Mouse (Mus musculus): Measurements from ENCODE around the gene Mycbp2.

Gene Mycbp2

DNA sequence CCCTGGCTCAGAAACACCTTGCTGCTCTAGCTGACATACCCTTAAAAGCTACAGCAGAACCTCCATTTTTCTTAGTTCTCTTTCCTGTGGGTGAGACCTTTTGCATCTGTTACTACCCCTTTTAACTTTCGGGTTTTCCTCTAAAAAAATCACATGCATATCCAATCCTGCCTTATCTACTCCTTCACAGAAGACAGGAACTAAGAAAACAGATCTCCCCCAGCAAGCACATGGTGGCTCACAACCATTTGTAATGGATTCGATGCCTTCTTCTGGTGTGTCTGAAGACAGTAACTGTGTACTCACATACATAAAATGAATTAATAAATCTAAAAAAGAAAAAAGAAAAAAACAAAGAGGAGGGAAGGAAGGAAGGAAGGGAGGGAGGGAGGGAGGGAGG, 87.9 kb downstream of the Mycbp2 start:
- DNase-seq (ENCODE audit: low spot score), result no peak

DNA sequence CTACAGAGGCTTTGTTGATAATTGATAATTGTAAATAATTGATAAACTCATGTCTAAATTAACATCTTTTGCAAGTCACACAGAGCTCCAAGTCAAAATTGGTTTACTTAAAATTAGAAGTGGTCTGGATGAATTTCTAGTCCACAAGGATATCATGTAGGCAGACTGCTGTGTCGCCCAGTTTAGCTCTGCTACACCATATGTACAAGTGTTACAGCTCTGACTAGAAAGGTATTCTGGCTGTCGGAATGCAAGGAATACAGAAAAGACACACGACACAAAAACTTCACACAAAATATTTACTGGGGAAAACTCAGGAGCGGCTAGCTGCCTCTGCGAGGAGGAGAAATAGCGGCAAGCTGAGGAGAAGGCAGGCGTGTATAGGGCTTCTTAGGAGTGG, 89.7 kb downstream of the Mycbp2 start:
- no peak for DNase-seq (ENCODE audit: low spot score)

DNA sequence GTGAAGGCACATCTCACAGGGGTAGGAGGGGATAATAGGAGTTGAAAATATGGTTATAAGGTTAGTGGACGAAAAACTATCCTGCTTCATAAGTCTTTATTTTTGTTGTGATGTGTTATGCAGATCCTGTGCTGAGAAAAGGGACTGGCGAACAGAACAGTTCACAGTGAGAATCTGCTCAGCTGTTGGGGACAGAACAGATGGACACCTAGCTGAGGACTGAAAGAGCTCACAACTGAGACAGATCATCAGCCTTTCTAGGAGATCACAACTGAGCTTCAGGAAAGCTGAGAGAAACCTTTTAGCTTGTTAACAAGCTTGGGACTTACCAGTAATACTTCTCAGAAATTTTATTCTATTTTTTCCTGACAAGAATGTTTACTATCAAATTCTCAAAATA, 92.3 kb downstream of the Mycbp2 start:
- DNase-seq (ENCODE audit: low spot score), result no peak

DNA sequence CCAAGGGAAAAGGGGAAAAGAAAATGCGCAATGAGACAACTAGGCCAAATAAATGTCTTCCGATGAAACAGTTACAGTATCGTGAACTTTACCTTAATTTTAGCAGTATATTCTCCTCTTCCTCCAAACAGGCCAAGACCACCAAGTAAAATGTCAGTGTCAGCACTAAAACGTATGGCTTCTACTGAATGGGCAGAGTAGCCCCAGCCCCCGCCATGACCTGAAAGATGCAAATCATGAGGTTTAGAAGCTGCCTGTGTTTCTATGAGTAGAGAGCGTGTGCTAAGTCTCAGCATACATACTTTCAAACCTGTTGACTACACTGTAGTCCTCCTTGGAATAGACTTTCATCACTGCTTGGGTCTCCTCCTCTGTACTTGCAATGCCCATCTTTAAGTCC, 104.6 kb downstream of the Mycbp2 start:
- DNase-seq (ENCODE audit: low spot score), result no peak

DNA sequence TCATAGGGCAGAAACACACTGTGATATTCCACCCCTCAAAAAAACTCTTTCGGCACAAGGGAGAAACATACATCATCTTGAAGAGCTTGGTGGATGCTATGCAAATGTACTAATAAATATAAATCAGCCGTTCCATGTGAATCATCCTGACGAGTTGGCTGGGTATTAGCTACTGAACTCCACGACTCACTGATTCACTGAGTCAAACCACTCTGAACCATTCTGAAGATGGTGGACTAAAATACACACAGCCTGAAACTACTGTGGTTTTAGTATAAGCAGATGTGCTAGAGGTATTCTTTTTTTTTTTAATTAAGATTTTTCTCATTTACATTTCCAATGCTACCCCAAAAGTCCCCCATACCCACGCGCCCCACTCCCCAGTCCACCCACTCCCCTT, 111.8 kb downstream of the Mycbp2 start:
- no peak for DNase-seq (ENCODE audit: low spot score)

DNA sequence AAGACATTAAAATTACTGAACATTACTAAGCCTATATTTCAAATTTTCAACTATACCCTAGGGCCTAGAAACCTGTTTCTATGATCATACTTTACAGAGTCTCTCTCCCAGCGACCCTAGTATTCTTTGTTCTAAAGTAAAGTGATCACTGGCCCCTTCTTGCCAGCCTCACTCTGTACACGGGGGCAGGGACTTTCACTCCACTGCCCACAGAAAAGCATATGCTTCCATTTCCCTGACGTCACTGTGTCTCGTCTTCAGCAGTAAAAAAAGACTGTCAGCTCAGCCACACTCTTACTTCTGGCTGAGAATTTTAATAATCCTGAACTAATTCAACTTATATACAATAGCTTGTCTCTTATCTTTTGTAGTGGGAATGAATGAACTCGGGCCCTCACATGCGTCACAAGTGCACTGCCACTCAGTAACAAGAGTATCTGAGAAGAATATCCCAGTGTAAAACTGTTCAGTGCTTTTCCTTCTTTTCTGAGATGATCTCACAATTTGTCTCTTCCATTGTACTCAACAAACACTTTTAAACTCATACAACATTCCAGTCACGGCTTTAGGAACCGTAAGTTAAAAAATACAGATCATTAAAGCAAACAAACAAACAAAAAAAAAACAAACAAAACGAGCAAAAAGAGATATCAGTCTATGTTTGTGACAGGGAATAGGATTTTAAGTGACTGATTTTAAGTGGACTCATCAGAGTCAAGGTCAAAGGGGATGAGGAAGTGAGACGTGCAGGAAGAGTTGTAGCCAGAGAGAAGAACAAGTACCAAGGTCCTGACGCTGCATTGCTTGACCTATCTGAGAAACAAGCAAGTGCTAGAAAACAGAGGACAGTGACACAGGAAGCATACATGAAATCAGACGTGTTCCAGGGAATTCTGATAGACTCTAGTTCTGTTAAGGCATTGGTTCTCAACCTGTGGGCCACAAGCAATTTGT, 112.7 kb downstream of the Mycbp2 start:
- no peak for DNase-seq (ENCODE audit: low spot score)

DNA sequence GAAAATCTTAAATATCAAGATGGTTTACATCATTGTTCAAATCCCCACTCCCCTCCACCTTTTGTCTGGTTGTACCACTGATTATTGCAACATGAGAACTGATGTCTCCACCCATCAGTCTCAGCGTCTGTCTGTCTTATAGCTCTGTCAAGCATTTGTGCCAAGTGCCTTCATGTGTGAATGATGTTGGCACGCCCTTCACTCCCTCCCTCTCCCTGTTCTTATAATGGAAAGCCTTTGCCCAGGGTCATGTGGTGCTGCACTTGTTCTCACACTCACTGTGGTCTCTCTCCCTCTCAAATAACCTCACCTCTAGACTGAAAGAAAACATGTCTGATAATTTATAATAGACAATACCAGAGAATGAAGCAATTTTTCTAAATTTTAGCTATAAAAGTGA, 124.3 kb downstream of the Mycbp2 start:
- DNase-seq (ENCODE audit: low spot score), result no peak

DNA sequence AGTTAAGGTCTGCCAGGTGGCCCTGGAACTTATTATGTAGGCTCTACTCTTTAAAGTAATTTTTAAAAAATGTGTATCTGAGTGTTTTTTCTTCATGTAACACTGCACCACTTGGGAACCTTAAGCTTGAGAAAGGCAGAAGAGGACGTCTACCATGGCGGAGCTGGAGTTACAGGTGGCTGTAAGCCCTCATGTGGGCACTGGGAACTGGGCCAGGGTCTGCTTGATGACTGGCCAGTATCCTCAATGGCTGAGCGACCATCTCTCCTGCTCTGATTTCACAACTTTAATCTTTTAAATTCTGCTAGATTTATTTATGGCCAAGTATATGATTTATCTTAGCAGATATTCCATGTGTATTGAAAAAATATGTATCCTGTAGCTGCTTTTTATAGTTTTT, 124.9 kb downstream of the Mycbp2 start:
- DNase-seq (ENCODE audit: low spot score), result no peak

DNA sequence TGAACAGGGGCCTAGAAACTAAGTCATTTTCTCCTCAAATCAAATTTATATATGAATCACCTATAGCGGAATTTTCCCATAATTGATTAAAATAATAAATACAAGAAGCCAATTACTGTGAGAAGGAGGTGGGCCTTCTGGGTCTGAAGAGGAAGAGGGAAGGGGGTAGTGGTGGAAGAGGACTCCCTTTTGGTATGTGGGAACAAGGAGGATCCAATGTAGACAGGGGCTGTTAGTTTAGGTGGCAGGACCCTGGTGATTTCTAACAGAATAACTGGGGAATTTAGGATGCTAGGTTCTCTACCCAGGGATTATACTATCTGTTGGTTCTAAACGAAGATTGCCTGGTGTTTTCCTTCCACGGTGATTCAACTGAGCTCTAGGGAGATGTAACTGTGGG, 130.3 kb downstream of the Mycbp2 start:
- DNase-seq (ENCODE audit: low spot score), result no peak

DNA sequence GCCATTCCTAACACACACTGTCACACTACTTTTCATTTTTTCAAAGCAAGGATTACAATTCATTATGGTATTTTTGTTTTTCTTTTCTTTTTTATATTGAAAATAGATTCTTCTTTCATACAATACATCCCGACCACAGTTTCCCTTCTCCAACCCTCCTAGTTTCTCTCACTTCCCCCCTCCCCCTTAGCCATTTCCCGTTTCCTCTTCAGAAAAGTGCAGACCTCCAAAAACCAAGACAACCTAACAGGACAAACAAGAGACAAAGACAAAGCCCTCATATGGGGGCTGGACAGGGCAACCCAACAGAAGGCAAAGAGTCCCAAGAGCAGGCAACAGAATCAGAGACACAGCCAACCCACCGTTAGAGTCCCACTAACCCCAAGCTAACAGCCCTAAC, 160.0 kb downstream of the Mycbp2 start:
- no peak for DNase-seq (ENCODE audit: low spot score)

DNA sequence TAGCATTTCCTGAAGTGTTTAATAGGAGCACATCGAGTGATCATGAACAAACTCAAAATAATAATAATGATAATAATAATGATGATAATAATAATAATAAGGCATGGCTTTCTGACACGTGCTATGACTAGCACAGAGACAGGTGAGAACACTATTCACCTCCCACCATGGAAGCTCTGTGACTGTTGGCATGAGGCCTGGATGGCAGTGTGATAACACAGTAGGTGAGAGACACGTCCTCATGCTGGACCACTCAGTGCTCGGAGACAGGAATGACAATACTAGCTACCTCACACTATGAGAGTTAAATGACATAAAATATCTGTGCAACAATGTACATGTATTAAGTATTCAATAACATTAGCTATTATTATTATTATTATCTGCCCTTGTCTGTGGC, 160.5 kb downstream of the Mycbp2 start:
- no peak for DNase-seq (ENCODE audit: low spot score)

DNA sequence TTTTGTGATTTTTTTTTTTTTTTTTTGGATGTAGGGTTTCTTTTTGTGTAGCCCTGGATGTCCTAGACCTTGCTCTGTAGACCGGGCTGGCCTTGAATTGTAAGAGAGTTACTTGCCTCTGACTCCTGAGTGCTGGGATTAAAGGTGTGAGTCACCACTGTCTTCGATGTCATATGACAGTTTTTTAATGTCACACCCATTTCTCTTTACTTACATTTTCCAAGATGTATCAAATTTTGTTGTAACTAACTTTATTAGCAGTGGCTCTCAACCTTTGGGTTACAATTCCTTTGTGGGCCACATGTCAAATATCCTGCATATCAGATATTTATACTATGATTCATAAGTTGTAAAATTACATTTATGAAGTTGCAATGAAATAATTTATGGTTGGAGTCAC, 166.5 kb downstream of the Mycbp2 start:
- DNase-seq (ENCODE audit: low spot score), result no peak

DNA sequence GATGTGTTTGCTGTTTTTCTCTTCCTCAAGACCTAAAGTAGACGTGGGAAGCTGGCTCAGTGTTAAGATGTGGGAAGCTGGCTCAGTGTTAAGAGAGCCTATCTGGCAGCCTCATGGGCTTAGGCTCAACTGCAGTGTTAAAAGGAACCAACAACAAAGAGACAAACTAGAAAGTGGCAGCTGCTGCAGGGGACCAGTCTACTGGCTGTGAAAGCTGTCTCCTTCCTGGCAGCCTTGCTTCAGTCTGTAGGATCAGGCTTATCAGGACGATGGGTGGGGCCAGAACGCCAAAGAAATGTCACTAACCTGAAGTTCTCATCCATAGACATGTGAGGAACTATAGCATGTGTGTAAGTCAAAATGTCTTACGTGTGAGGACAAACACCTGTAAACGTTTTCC, 183.7 kb downstream of the Mycbp2 start:
- DNase-seq (ENCODE audit: low spot score), result no peak

DNA sequence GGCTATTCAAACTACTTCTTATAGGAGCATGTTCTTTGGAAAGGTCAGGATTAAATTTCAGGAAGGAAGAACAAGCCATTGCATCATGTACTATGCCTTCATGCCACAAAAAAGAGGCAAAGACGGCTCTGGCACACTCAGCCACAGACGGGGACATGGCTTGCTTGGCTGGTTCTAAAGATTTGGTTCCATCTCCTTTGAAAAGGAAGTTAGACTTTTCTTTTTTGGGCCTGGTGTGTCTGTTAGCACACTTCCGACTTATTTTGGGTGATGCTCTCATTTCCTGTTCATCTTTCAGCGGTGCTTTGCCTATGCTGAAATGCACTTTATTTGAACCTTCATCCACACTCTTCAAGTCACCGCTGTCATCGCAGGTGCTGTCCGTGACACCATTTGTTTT, 190.9 kb downstream of the Mycbp2 start:
- DNase-seq (ENCODE audit: low spot score), result no peak

DNA sequence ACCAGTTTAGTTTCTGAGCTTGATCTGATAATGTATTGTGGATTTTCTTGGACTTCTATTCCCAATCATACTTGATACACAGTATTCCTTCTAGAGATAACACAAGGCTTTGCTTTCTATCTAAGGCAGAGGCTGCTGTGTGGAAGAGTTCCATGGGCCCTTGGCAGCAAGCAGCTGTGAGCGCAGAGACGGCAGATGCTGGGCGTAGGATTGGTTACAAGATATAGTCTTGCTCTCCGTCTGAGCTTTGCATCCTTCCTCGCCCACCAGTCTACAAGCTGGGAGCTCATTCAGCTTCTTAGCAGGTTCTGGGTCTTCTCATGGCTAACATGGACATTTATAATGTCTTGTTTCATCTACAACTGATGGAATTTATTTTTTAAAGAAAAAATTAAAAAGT, 196.5 kb downstream of the Mycbp2 start:
- DNase-seq (ENCODE audit: low spot score), result no peak

DNA sequence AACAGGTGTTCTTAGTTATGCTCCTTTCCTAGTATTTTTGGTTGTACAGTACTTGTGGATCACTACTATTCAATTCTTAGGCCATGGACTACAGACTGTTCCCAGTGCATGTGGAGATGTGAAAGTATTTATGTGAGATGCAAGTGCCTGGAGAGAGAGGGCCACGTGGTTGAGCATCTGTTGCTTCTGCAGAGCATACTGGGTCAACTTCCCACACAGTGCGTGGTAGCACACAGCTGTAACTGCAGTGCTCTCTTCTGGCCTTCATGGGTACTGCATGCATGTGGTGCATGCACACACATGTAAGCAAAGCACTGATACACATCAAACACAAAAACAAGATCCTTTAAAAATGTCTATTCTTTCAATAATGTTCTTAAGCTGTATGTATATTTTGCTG, 214.6 kb downstream of the Mycbp2 start:
- peak; percentile 27 for DNase-seq (ENCODE audit: low spot score)

DNA sequence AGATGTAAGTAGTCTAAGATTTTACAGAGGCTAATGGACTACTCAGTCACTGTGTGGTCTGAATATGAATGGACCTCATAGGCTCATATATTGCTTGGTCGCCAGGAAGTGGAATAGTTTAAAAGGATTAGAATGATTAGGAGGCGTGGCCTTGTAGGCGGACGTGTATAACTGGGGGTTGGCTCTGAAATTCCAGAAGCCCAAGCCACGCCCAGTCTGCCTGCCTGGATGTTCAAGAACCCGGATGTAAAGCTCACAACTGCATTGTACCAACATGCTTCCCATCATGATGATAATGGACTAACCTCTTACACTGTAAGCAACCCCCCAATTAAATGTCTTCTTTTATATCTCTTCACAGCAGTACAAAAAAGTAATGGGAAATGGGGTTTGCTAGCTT, 220.9 kb downstream of the Mycbp2 start:
- DNase-seq (ENCODE audit: low spot score), result no peak

DNA sequence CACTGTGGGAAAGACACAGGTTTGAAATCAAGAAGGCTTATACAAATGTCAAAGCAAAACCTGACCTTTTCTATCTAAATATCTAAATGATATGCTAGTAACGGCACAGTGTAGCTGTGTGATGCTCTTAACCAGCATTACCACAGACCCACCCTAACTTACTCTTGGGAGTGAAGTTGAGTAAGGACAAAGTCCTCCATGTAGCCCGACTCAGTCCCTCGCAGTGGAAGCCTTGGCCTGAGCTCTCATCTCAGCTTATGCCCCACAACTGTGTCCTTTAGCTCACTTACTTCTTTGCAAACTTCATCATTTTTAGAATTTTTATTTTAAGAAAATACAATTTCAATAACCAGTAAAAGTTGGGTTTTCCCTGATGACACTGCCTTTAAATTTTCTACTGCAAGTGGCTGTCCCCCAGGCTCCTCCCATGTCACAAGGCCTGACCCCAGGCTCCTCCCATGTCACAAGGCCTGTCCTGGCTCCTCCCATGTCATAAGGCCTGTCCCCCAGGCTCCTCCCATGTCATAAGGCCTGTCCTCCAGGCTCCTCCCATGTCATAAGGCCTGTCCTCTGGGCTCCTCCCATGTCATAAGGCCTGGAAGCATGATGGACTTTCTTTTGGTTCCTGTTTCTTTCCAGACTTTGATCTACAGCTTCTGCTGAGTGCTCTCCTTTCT, 231.5 kb downstream of the Mycbp2 start:
- no peak for DNase-seq (ENCODE audit: low spot score)

DNA sequence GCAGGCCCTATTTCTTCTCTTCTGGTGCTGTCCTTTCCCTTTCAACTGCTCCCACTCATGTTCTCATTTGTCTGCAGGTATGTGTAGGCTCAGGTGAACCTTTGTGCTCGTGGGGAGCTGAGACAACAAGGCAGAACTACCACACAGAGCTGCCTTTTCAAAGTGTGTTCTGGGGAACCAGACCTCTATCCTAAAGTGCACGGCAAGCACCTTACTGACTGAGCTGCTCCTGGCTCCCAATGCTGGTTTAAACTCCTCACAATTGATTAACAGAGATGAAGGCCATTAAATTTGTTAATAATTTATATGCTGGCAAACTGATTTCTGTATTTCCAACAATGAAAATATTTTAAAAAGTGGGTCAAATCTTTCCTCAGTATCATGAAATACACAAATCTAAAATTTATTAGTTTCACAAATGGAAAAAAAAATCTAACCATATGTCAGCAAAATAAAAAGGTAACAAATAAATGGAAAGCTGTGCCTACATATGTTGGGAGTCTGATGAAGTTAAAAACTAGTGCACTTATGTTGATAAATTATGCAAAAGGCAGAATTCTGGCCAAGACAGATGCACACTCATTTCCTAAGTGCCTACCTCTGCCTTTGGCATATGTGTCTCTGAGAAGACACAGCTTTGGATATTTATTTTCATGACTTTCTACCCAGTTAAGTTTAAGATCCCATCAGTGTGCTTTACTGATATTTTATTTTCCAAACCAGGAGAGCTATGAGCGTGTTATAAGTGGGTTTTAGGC, 233.8 kb downstream of the Mycbp2 start:
- DNase-seq (ENCODE audit: low spot score), result no peak

DNA sequence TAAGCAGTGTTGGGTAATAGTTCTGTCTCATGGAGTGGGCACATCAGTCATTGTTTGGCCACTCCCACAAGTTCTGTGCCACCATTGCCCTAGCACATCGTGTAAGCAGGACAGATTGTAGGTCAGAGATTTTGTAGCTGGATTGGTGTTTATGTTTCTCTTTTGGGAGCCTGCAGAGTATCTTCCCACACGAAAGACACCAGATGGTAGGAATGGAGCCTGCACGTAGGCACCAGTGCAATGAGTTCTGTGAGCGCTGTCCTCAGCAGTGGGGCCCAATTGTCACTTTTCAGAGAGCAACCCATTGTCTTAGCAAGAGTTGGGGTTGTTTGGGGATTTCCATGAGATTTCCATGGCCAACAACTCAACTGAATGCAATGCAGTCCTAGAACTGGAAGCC, 236.6 kb downstream of the Mycbp2 start:
- DNase-seq (ENCODE audit: low spot score), result no peak

DNA sequence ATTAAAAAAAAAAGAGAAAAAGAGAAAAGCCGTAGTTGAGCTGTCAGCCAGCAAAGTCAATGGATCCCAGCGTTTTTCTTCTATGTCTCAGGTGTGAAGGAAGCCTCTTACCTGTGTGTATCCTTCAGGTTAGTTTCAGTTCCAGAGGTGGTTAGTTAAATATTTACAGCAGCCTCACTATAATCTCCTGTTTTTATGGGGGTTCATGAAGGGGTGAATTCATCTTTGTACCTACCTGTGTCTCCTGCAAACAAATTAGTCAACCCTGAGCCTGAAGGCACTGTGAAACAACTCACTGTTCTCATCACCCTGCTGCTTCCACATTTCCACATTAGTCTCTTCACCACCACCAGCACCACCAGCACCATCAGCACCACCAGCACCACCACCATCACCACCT, 240.3 kb downstream of the Mycbp2 start:
- no peak for DNase-seq (ENCODE audit: low spot score)

DNA sequence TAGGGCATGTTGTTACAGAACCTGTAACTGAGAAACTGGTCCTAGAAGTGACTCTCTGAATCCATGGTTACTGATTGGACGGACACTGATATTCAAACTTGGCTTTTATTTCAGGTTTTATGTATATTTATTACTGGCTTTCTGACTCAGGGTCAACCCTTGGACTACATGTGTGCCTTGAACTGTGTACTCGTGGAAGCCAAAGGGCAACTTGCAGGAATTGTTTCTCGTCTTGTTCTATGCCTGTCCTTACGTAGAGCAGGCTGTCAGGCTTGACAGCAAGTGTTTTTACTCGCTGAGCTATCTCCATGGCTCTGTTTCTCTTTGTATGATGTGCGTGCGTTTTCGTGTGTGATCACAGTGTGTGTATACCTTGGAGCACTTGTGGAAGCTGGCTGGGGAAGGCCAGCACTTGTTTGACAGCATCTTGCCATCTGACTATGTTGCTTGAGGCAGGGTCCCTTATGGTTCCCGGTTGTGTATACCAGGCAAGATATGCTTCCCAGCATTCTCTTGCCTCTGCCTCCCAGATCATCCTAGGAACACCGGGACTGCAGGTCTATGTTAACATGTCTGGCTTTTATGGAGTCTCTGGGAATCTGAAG, 243.8 kb downstream of the Mycbp2 start:
- DNase-seq (ENCODE audit: low spot score), result no peak
